Mouse (Mus musculus) gonadal fat pad, adult 2 months (tissue): Measurements from ENCODE around the gene Eml6. TPM values are rescaled to one million over a fixed set of nuclear protein-coding genes. Genes with fewer than 3 reads are reported as not detected.
"Not testable (repeated sequence)": the region's sequence is repeated elsewhere in the genome, so short reads cannot be mapped to it uniquely, and the experiment has no call there.

Source experiments
- DNase-seq: peaks from one replicate; pipeline ENCODE4 v3.0.0-alpha.2; 2012; ENCODE audit warnings: low read depth
- polyA plus RNA-seq: library from polyadenylated mRNA; depleted of rRNA; stranded (reverse); fragments of >200 nt; gene quantifications from 2 replicates; pipeline ENCODE4 v1.2.3, GENCODE M21; 2012

Eml6 gene
- polyA plus RNA-seq, 1 experiment, result 4.7 TPM

GRCm38 (mm10) chr11:29840606-29841227, 185.1 kb downstream of the Eml6 start:
- no peak for DNase-seq

- DNase-seq, result no peak
These were observed 186.1 kb downstream of the Eml6 start for GRCm38 (mm10) chr11:29839781-29840180.

DNA sequence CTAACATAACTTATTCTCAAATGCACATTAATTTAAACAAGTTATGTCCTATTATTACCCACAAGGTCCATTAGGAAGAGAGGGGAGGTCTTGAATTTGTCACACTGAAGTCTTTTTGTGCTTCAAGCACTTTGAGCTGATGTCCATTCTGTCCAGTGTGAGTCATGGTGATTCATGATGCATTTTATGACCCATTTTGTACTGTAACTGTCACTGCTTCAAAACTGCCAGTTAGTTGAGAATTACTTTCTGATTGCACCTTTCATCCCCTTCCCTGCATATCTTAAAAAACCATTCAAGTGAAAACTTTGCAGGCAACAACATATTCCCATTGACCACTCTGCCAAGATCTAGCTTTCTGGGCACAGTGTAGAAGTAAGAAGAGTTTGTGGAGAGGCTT, 188.8 kb downstream of the Eml6 start:
- no peak for DNase-seq

- DNase-seq, result no peak
These were observed 198.1 kb downstream of the Eml6 start for GRCm38 (mm10) chr11:29827729-29828128.

DNA sequence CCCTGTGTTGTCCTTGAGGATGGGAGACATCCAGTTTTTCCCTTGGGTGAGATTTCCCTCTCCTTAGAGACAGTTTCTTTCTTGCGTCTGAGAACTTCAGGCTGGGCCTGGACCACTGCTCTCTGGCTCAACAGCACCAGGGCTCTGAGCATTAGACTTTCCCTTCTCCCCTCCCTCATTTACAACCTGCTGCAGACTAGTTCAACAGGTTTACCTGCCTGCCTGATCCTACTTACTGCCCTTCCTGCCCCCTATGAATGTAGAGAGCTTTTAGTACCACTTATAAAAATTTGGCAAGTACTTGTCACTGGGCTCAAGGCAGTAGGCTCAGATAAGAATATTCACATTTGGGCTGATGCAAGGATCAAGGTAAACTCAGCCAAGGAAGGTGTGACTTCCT, 199.8 kb downstream of the Eml6 start:
- DNase-seq, result no peak

DNA sequence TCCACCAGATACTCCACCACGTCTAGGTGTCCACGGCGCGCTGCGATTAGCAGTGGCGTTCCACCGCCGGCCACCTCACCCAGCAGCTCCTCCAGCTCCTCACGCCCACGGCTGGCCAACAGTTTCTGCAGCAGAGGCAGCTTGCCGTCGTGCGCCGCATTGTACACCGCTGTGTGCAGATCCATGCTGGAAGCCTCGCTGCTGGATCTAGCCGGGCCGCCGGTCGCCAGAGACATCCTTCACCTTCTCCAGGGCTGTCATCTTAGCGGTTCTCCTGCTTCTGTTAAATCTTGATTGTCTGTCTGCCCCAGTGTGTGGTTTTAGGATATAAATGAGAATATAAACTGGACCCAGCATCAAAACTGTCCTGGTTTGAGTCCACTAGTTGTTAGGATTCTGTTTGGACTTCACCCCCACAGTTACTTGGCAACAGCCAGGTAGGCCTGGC, 200.5 kb downstream of the Eml6 start, which contains the start of gene 4931440F15Rik:
TSS of gene 4931440F15Rik (minus strand) at position 398 of the 448 bp plus-strand sequence.
- not testable (repeated sequence) for DNase-seq

DNA sequence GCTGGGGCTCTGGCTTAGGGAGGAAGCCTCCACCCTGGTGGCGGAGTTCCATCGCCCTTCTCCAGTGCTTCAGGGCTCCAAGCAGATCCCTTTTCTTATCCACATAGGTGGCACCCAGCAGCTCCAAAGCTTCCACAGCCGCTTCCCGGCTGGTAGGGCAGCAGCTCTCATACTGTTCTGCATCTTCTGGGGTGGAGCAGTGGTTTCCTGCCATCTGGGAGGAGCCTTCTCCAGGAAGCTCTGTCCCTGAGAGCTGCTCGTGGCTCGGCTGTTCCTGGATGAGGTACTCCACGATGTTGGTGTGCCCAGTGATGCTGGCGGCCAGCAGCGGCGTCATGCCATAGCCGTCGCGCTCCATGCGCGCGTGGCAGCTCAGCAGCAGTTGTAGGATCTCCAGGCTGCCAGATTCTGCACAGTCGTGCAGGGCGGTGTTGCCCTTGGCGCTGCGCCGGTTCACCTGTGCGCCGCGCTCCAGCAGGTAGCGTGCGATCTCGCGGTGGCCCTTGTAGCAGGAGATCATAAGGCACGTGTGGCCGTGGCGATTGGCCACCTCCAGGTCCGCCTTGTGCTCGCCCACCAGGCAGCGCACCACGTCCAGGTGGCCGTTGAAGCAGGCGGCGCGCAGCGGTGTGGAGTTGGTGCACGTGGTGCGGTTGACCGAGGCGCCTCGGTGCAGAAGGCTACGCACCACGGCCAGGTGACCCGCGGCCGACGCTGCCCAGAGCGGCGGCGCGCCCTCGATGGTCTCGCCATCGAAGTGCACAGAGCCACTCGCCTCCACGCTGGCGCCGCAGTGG, 201.2 kb downstream of the Eml6 start:
- DNase-seq, result not testable (repeated sequence)

GRCm38 (mm10) chr11:29823141-29823540, 202.7 kb downstream of the Eml6 start:
- DNase-seq, result no peak

DNA sequence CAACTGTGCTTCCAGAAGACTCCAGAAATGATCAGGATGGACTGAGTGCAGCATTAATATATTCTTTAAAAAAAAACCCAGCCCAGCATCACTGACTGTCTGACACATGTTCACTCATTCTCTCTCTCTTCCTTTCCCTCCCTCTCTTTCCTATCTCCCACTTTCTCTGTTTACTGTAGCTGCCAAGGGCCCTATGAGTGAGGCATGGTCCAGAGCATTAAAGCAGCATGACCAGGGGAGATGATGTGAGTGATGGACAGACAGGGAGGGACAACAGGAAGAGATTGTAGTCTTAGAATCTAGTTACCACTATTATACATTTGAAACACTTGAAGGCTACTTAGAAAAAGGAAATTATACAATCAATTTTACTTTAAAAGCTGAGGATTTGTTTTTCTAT, 210.2 kb downstream of the Eml6 start:
- no peak for DNase-seq

- no peak for DNase-seq
These were observed 210.6 kb downstream of the Eml6 start for GRCm38 (mm10) chr11:29815261-29815660.

DNA sequence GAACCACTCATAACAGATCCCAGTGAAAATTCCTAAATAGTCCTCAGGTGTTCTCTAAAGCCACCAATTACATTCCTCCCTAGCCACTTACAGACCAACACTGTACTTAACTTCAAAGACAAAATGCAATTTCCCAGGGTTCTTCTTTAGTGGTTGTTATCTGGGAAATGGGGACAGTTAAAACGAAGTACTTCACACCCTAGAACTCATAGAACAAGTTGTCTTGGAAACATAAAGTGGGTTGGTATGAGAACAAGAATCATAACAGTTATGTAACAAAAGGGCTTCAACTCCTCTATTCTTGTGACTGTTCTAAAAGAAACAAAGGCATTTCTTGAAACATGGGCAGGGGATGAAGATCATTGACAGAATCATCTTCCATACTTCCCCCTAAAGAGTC, 212.6 kb downstream of the Eml6 start:
- no peak for DNase-seq

GRCm38 (mm10) chr11:29812475-29812874, 213.4 kb downstream of the Eml6 start:
- no peak for DNase-seq

DNA sequence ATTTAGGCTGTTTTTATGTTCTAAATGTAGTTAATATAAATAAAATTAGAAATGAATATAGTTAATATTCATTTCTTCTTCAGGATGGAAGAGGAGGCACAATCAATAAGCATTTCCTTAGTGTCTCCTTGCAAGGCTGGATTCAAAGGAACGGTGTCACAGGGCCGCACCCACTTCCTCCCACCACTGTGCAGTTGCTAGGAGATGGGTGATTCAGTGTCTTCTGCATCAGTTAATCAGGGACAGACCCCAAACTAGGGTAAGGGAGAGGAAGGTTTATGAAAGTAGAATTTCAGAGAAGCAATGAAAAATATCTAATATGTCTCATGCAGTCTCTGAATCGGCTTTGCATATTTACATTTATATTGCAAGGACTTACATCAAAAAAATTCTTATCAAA, 215.5 kb downstream of the Eml6 start:
- no peak for DNase-seq

DNA sequence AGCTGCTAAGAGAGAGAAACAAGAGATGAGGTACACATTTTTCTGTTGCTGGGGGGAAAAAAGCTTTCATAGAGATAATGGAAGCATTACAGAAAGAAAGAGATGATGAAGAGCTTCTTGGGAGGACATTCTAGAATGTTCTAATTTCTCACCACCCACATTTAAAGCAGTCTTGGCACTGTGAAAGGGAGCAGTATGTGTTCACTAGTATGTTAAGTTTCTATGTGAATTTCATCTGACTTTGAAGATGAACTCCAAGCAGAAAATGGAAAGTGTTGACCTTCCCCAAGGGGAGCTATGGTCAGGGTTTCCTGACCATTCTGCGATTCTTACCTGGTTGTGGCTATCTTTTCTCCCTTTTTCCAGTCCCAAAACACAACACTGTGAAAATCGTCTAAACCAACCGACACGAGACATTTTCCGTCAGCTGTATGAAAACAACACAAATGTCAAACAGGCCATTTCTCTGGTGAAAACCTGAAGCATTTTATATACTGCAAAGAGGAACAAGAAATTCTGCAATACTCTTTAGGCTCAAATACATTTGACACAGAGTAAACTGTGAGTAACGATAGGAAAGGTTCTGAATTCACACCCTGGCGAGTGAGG, 216.7 kb downstream of the Eml6 start:
- DNase-seq, result no peak

- peak; percentile 22 for DNase-seq
These were observed 217.5 kb downstream of the Eml6 start for GRCm38 (mm10) chr11:29808173-29808980.

GRCm38 (mm10) chr11:29807325-29807724, 218.5 kb downstream of the Eml6 start:
- no peak for DNase-seq

GRCm38 (mm10) chr11:29801432-29802427, 224.1 kb downstream of the Eml6 start:
- DNase-seq, result peak; percentile 52

DNA sequence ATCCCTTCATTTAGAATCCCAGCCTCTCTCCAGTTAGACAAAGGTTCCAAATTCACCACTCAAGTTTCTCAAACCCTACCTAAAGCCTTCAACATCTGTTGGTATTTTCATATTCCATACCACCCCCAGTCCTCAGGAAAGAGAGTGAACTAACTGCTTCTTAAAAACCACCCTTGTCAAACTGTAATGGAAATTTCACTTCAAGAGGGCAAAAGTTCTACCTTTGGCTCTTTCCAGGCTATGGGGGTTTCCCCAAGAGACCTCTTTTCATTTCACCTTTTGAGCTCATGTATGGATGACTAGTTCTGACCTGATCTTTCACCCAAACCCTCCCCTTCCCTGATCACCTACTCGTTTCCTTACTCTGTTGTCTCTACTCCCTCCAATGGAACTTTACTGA, 226.0 kb downstream of the Eml6 start:
- DNase-seq, result no peak

- DNase-seq, result no peak
These were observed 230.7 kb downstream of the Eml6 start for GRCm38 (mm10) chr11:29795106-29795505.

GRCm38 (mm10) chr11:29794475-29794874, 231.4 kb downstream of the Eml6 start:
- DNase-seq, result no peak

DNA sequence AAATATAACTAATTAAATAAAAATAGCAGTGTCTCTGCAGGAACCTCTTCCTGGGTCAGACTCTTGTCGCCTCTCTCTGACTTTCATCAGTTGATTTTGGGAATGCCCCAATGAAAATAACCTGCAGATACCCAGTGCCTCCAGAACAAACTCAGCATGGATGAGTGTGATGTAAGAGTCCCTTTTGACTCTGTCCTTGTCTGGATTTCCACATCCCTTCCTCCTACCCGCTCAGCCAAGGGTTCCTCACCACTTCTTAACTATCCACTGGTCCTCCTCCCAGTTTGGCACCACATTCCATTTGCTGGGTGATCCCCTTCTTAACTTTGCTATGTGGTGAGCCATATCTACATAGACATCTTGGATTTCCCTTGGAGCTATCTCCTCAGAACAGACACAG, 235.0 kb downstream of the Eml6 start:
- peak; percentile 66 for DNase-seq
